Mouse (Mus musculus) macrophage (primary cell): ENCODE measurements around the gene Tmem205. TPM values are rescaled to one million over a fixed set of nuclear protein-coding genes. Genes with fewer than 3 reads are reported as not detected.

Source experiments
- H3K27ac ChIP-seq: fragments of 350-480 bp; formaldehyde crosslinking; 2 replicates; pipeline ENCODE4 v1.9.0; 2021
- H3K36me3 ChIP-seq: fragments of 350-480 bp; formaldehyde crosslinking; 2 replicates; pipeline ENCODE4 v1.9.0; 2021; ENCODE audit errors: inconsistent target
- H3K4me3 ChIP-seq: fragments of 350-480 bp; formaldehyde crosslinking; 2 replicates; pipeline ENCODE4 v1.9.0; 2021; ENCODE audit errors: inconsistent target
- H3K79me2 ChIP-seq: fragments of 350-480 bp; formaldehyde crosslinking; 2 replicates; pipeline ENCODE4 v1.9.0; 2021; ENCODE audit errors: inconsistent target
- WGBS: methylation state at CpG from one replicate; pipeline ENCODE4 v1.1.7; 2026; ENCODE audit warnings: inconsistent platforms; ENCODE audit not compliant: missing documents; 5-methylcytosine and 5-hydroxymethylcytosine counted together
- polyA plus RNA-seq: library from polyadenylated mRNA; stranded (reverse); fragments of 250-400 nt; gene quantifications from 3 replicates; pipeline ENCODE4 v1.2.4, GENCODE M21; 2018; ENCODE audit warnings: inconsistent platforms

Gene Tmem205
- polyA plus RNA-seq, 1 experiment from 2014 or later, result 14.3 TPM

DNA sequence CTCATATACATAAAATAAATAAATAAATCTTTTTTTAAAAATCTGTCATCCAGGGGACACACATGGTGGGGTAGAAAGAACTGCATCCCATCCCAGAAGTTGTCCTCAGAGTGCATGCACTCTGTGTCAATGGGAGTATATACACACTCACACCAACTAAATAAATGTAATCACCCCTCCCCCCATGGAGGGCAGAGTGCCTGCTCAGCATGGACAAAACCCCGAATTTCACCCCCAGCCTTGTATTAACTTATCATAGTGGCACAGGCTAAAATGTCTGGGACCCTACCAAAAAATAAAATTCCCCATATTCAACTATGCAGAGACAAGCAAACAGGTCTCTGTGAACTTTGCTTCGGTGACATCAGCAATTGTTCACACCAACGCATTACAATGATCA, 27.3 kb upstream of the Tmem205 start:
- WGBS, result 70% methylated on average over 3 of the region's 3 CpGs

DNA sequence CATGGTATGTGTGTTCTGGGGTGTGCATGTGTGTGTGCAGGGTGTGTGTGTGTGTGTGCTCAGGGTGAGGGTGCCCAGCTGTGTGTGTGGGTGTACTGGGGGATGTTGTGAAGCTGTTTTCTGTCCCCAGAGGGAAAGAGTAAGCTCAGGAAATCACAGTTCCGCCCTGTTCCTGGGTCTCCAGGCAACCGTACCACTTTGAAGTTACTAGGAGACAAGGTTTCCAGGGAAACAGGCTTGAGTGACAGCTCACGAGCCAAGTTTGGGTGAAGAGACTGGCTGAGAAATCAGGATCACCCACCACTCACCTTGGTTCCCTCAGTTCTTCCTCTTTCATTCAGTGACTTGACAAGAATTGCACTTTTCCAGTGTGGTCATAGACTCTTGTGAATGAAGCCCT, 26.2 kb upstream of the Tmem205 start:
- Histone ChIP-seq H3K36me3 (no peaks in the 10 kb centered on the region), H3K27ac (no peak overlapping the region), H3K79me2 (no peaks in the 10 kb centered on the region), H3K4me3 (no peak overlapping the region)
- 9% methylated on average over 3 of the region's 3 CpGs for WGBS

More for the DNA sequence above, 27.3 kb upstream of the Tmem205 start:
- no peaks in the 10 kb centered on the region for H3K36me3 ChIP-seq
- H3K4me3 ChIP-seq, result no peak overlapping the region
- no peaks in the 10 kb centered on the region for H3K79me2 ChIP-seq
- no peak overlapping the region for H3K27ac ChIP-seq

DNA sequence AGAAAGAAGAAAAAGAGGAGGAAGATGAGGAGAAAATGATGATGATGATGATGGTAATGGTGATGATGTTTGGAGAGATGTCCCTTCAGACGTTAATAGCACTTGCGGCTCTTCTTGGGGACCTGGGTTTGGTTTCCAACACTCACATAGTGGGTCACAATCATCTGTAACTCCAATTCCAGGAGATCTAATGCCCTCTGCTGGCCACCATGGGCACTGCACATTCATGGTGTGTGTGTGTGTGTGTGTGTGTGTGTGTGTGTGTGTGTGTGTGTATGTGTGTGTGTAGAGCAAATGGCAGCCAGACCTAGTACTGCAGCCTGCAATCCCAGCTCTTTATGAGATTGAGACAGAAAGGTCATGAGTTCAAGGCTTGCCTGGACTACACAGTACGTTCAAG, 24.6 kb upstream of the Tmem205 start:
- no peak overlapping the region for H3K4me3 ChIP-seq
- no peaks in the 10 kb centered on the region for H3K36me3 ChIP-seq
- no peaks in the 10 kb centered on the region for H3K79me2 ChIP-seq
- H3K27ac ChIP-seq, result no peak overlapping the region
- WGBS, result 78% methylated on average over 3 of the region's 3 CpGs

DNA sequence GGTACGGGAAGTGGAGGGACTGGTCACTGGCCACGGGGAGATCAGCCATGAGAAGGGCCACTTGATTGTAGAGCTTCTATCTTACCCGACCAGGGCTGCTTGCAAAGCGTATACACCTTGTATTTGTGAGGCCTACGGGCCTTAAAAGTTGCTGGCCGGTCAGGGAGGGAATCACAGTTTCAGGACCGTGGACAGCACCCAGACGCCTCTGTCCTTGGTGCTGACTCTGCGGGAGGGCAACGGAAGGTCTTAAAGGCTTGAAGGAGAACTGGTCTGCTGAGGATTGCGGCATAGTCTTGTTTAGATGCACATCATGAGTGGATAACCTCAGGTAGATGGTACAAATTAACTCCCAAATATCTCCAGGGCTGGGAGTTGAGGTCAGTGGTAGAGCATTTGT, 23.0 kb upstream of the Tmem205 start:
- no peaks in the 10 kb centered on the region for H3K36me3 ChIP-seq
- no peak overlapping the region for H3K4me3 ChIP-seq
- H3K27ac ChIP-seq, result no peak overlapping the region
- WGBS, result 17% methylated on average over 11 of the region's 11 CpGs
- no peaks in the 10 kb centered on the region for H3K79me2 ChIP-seq

DNA sequence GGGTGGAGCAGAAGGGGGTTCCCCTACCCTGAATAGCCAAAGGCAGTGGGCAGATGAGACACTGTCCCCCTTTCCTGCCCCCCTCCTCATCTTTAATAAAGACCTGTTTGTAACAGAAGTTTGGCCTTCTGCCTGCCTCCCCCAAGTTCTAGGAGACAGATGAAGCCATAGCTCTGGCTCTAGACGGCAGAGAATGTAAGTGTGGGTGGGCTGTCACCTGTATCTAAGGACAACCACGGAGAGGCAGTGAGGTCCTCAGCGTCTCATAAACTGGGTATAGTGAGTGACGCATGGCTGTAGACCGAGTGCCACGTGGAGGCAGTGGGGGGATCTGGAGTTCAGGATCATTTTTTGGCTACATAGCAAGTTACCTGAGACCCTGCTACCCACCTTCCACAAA, 21.4 kb upstream of the Tmem205 start:
- Histone ChIP-seq H3K79me2 (no peaks in the 10 kb centered on the region), H3K27ac (no peak overlapping the region), H3K36me3 (no peaks in the 10 kb centered on the region), H3K4me3 (no peak overlapping the region)
- WGBS, result 73% methylated on average over 6 of the region's 6 CpGs

DNA sequence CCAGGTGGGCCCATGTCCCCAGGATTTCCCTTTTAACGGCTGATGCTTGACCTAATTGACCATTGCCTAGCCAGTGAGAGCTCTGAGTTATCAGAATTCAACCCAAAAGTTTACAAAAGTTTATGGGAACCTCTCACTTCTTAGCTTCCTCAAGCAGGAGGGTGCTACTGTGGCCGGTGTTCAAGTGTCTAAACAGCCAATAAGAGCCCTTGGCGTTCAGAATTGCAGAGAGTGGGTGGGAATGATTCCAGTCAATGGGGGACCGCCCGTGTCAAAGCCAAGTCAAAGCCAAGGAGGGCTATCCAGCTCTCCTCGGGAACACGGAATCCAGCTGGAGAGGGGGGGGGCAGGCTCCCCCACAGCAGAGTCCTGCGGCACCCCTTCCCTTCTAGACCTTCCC, 20.8 kb upstream of the Tmem205 start:
- 49% methylated on average over 8 of the region's 8 CpGs for WGBS
- H3K79me2 ChIP-seq, result no peaks in the 10 kb centered on the region

DNA sequence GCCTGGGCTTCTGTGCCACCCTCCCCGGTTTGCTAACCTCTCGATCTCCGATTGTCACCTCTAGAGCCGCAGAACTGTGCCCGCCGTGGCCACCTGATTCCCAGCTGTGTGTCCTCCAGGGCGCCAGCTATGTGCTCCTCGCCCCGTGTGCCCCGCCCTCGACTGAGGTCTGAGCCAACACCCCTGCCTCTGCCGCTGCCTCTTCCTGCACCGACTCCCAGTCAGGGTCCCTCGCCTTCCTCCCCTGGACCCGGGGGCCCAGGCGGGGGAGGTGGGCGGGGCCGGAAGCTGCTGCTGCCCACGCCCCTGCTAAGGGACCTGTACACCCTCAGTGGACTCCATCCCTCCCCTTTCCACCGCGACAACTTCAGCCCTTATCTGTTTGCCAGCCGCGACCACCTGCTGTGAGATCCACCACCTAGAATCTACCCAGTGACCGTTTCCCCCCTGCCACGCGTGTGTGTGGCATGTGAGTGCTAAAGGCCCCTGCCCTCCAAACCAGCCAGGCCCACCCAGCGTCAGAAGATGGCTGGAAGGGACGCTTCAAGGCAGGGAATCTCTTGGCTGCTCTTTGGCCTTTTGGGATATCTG, 20.3 kb upstream of the Tmem205 start:
- H3K27ac ChIP-seq, result no peak overlapping the region
- 4% methylated on average over 25 of the region's 28 CpGs for WGBS
- H3K4me3 ChIP-seq, result no peak overlapping the region
- no peaks in the 10 kb centered on the region for H3K36me3 ChIP-seq
- no peaks in the 10 kb centered on the region for H3K79me2 ChIP-seq

More for the DNA sequence above, 20.8 kb upstream of the Tmem205 start:
- Histone ChIP-seq H3K36me3 (no peaks in the 10 kb centered on the region), H3K4me3 (no peak overlapping the region), H3K27ac (no peak overlapping the region)

DNA sequence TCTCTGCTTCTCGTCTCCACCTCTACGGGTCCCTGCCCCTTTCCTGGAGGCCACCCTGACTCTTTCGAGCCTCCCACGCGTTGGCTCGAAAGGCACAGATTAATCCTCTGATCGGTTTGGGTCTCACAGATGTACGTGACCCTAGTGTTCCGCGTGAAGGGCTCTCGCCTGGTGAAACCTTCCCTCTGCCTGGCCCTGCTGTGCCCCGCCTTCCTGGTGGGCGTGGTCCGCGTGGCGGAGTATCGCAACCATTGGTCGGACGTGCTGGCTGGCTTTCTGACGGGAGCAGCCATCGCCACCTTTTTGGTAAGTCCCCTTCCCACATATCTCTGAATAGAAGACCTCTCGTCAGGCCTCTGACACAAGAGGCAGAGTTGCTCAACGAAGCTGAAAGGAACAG, 16.9 kb upstream of the Tmem205 start:
- Histone ChIP-seq H3K4me3 (no peak overlapping the region), H3K27ac (no peak overlapping the region), H3K79me2 (no peaks in the 10 kb centered on the region), H3K36me3 (no peaks in the 10 kb centered on the region)
- WGBS, result 76% methylated on average over 23 of the region's 23 CpGs

DNA sequence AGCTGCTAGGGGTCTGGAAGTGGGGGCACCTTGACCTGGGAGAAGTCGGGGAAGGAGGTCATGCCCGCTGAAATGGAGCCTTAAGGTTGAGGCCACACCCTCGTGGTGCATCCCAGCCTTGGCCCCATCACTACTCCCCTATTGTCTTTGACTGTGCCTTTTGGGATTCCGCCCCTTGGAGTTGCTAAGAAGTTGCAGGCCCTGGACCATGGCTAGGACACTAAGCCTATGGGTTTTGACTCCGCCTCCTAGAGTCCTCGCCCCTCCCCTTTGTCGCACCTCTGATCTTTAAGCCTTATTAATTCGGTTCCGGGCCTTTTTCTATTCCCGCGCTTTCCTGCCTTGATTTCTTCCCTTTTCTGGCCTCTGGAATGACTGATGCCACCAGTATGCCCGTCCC, 16.3 kb upstream of the Tmem205 start:
- 84% methylated on average over 12 of the region's 12 CpGs for WGBS
- no peaks in the 10 kb centered on the region for H3K79me2 ChIP-seq
- no peak overlapping the region for H3K27ac ChIP-seq
- H3K4me3 ChIP-seq, result no peak overlapping the region
- no peaks in the 10 kb centered on the region for H3K36me3 ChIP-seq

DNA sequence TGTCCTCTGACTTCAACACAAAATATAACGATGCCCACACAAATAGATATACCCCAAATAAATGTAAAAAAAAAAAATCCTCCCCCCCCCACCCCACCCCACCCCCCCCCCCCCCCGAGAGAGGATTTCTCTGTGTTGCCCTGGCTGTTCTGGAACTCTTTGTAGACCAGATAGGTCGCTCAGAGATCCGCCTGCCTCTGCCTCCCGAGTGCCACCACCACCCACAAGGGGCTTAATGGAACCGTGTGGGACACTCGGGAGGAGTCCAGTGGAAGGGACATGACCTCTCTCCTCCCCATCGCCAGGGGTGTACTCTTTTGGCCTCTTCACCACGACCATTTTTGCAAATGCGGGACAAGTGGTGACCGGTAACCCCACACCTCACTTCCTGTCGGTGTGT, 15.7 kb upstream of the Tmem205 start:
- WGBS, result 83% methylated on average over 10 of the region's 12 CpGs
- Histone ChIP-seq H3K4me3 (no peak overlapping the region), H3K79me2 (no peaks in the 10 kb centered on the region), H3K36me3 (no peaks in the 10 kb centered on the region), H3K27ac (no peak overlapping the region)

DNA sequence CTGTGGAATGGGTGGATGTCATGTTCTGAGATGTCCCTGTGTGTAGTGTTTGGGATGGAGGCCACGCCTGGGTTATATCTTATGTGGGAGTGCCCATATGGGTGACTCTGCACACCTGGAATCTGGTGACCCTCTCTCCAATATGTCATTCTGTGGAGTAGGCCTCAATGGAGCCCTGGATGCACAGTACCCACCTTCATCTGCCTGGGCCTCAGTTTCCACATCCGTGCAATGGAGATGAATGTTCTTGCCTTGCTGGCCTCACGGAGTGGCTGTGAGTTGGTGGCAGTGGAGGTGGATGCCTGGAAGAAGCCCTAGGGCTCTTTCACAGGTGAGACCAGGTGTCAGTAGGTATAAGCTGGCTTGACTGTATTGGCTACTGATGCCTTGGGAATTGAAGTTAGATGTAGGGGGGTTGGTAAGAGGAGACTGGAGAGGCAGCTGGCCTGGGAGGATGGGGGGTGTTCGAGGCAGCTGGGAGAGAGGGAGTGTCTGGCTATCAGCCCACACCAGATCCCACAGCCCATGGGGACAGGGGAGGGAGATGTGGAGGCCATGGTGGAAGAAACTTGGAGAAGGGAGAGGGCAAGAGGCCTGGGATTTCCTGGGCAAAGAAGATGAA, 11.0 kb upstream of the Tmem205 start:
- no peak overlapping the region for H3K4me3 ChIP-seq
- no peaks in the 10 kb centered on the region for H3K79me2 ChIP-seq
- no peak overlapping the region for H3K27ac ChIP-seq
- WGBS, result 93% methylated on average over 4 of the region's 4 CpGs
- H3K36me3 ChIP-seq, result no peaks in the 10 kb centered on the region

DNA sequence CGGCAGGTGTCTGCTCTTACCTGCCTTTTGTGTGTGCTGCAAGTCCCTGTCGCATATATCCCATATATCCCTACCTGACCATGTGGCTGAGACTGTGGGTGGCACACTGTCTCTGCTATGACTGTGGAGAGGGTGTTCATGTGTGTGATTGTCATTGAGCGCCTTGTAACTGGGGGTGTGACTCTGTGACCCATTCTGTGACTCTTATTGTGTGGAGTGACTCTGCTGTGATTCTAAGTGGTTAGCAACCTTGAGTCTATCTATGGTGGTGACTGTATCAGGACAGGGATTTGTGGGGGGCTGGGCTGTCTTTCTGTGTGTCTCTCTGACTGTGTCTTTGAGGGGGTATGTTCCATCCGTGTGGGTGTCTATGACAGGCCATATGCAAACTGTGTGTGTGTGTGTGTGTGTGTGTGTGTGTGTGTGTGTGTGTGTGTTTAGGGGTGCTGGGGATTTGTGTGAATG, 10.4 kb upstream of the Tmem205 start:
- Histone ChIP-seq H3K79me2 (no peaks in the 10 kb centered on the region), H3K4me3 (no peak overlapping the region), H3K27ac (no peak overlapping the region), H3K36me3 (no peaks in the 10 kb centered on the region)
- WGBS, result 94% methylated on average over 4 of the region's 4 CpGs

DNA sequence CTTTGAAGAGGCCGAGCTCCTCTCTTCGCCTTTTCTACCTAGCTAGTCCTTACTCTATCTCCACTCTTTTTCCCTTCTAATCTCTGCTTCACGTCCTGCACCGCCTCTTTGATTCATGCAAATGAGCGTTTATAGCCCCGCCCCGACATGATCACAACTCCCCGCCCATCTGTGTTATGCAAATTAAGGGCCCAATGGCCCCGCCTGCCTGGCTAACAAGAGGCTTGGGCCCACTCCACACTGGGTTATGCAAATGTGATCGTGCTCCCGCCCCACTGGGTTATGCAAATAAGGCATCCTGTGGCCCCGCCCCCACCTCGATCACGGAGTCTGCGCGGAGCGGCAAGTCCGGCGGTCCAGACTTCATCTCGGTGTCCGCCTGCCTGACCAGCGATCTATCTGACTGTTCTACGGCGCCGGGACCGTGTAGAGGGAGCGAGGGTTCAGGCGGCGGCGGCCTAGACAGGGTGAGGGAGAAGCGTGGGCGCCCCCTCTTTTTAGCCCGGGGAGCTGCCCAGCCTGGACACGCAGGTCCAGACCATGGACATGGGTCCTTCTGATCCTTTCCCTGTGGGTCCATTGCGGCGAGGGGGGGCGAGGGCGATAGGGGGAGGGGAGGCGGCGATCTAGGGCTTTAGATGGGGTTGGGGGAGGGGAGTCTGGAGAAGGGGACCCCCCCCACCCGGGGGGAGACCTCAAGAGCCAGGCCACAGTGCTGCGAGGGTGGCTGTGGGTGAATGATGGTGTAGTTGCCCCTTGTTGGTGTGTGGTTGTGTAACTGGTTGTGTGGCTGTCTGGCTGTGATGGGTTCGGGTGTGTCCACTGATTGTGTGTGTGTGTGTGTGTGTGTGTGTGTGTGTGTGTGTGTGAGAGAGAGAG, 9.6 kb upstream of the Tmem205 start, which contains the start of gene Plppr2:
Gene Plppr2 (plus strand): TSS at position 342 of the 879 bp plus-strand sequence.
- H3K36me3 ChIP-seq, result no peaks in the 10 kb centered on the region
- peak within 1 kb of the TSS; percentile 14; the same call in 1 of the 2 replicates for H3K4me3 ChIP-seq
- 4% methylated on average over 38 of the region's 43 CpGs for WGBS
- no peak within 1 kb of the TSS for H3K27ac ChIP-seq
- no peaks in the 10 kb centered on the region for H3K79me2 ChIP-seq

DNA sequence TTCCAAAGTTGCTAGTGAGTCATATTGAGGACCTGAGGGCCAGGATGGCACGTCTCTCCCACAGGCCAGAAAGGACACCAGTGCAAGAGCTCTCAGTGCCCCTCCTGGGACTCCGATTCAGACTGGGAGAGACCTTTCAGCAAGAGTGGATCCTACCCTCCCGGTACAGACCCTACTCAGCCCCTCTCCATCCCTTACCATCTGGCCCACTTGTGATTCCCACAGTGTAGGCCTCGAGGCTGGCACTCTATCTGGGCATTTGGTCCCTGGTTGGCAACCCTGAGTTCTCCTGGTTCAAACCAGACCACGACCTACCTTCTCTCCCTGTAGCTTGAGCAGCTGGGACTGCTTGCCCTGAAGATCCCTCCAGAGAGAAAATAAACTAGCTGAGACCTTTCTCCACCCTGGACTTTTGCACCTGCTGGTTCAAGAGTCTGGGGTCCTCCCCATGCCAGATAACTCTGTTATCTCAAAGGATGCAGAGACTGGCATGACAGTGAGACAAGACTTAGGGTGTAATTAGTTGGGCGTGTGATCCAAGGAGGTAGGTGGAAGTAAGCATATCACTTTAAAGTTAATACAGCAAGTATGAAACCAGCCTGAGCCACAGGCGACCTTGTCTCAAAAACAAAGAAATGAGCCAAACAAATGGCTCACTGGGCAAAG, 8.2 kb upstream of the Tmem205 start:
- WGBS, result 85% methylated on average over 7 of the region's 7 CpGs
- H3K36me3 ChIP-seq, result no peaks in the 10 kb centered on the region
- no peaks in the 10 kb centered on the region for H3K79me2 ChIP-seq
- H3K27ac ChIP-seq, result no peak overlapping the region
- no peak overlapping the region for H3K4me3 ChIP-seq
